Mouse (Mus musculus): ENCODE measurements around the gene Marcksl1. TPM values are rescaled to one million over a fixed set of nuclear protein-coding genes. Genes with fewer than 3 reads are reported as not detected.

The Marcksl1 gene
- polyA plus RNA-seq, 1 experiment from 2014 or later, result 153 TPM

DNA sequence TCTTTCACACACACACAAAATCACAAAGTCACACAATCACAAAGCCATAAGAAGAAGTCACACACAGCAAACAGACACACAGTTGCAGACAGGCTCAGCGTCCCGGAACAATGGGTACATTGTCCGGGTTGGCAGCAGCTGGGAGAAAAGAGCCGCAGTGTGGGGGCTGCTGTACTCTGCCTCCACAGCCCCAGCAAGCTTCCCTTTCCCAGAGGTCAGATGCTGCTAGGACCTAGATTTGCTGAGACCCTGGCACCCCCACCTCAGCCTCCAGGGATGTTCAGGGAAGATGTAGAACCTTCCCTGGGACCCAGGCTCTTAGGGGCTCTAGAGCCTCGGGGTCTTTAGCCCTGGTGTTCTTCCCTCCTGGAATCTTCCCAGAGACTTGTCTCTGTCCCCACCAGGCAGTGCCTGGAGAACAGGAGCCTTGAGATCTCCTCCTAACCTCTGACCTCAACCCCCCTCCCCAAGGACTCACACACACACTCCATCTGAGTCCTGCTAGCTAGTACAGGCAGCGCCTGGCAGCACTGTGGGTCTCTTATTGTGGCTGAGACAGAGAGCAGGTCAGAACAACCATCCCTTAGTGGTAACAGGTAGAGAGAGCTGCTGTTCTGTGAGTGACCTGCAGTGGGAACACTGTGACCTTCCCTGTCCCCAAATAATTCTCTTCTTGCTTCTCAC, 1.8 kb upstream of the Marcksl1 start:
- Histone ChIP-seq H3K4me2 (replicated peaks; ENCODE audit: low read depth) (no peak overlapping the region), H3K27me3 (ENCODE audit: control insufficient read depth, insufficient read depth, low read length) (no peaks in the 10 kb centered on the region), H3K4me3 (ENCODE audit: low read depth, low read length) (no peak overlapping the region), H3K36me3 (ENCODE audit: control insufficient read depth, insufficient read depth, low read length) (no peaks in the 10 kb centered on the region), H3K9ac (ENCODE audit: low read length) (no peak overlapping the region), H3K9me3 (ENCODE audit: control insufficient read depth, low read length) (no peaks in the 10 kb centered on the region), H3K4me1 (replicated peaks; ENCODE audit: control insufficient read depth, insufficient read depth) (0 out of 2 replicates have a peak, but pooled peaks cover 3% of the 10 kb centered on the region), H3K27ac (replicated peaks) (no peak overlapping the region)
- DNase-seq (ENCODE audit: low spot score) (no peak), ATAC-seq (ENCODE audit: low FRiP score, low TSS enrichment) (no peak)
- WGBS, result 64% methylated on average over 6 of the region's 6 CpGs
- no peak for TF ChIP-seq CTCF (IDR thresholded peaks at IDR 0.05; ENCODE audit: low read depth)
- TF ChIP-seq EP300 (optimal IDR thresholded peaks at IDR 0.05), result no peak

DNA sequence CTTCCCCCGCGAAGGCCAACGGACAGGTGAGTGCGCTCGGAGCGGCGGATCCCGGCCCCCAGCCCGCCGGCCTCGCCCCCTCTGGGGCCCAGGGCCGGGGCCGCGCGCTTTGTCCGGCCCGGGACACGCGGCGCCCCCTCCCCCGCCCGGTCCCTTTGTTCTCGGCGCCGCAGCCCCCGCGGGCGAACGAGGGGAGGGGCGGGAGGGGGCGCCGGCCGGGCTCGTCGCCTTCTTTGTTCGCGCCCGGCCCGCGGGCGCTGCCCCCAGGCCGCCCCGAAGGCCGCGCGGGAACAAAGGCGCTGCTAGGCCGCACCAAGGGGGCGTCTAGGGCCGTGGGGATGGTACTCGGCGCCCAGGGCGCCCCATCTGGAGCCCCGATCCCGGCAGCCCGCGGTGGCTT, 510 bp downstream of the Marcksl1 start:
- H3K36me3 ChIP-seq (ENCODE audit: control insufficient read depth, insufficient read depth, low read length), result peaks cover 4% of the 10 kb centered on the region; the same call in 1 of the 2 replicates
- WGBS, result under 1% methylated on average over 24 of the region's 57 CpGs
- no peak for TF ChIP-seq EP300 (optimal IDR thresholded peaks at IDR 0.05)
- TF ChIP-seq CTCF (IDR thresholded peaks at IDR 0.05; ENCODE audit: low read depth), result no peak
- H3K27ac ChIP-seq (replicated peaks), result peak overlapping the region; percentile 90
- no peak for DNase-seq (ENCODE audit: low spot score)
- H3K4me1 ChIP-seq (replicated peaks; ENCODE audit: control insufficient read depth, insufficient read depth), result 0 out of 2 replicates have a peak, but pooled peaks cover 3% of the 10 kb centered on the region
- H3K9me3 ChIP-seq (ENCODE audit: control insufficient read depth, low read length), result no peaks in the 10 kb centered on the region
- no peaks in the 10 kb centered on the region for H3K27me3 ChIP-seq (ENCODE audit: control insufficient read depth, insufficient read depth, low read length)
- H3K4me3 ChIP-seq (ENCODE audit: low read depth, low read length), result peak overlapping the region; percentile 94
- H3K9ac ChIP-seq (ENCODE audit: low read length), result peak overlapping the region; percentile 97
- peak; percentile 11 for ATAC-seq (ENCODE audit: low FRiP score, low TSS enrichment)
- peak overlapping the region; percentile 90 for H3K4me2 ChIP-seq (replicated peaks; ENCODE audit: low read depth)

DNA sequence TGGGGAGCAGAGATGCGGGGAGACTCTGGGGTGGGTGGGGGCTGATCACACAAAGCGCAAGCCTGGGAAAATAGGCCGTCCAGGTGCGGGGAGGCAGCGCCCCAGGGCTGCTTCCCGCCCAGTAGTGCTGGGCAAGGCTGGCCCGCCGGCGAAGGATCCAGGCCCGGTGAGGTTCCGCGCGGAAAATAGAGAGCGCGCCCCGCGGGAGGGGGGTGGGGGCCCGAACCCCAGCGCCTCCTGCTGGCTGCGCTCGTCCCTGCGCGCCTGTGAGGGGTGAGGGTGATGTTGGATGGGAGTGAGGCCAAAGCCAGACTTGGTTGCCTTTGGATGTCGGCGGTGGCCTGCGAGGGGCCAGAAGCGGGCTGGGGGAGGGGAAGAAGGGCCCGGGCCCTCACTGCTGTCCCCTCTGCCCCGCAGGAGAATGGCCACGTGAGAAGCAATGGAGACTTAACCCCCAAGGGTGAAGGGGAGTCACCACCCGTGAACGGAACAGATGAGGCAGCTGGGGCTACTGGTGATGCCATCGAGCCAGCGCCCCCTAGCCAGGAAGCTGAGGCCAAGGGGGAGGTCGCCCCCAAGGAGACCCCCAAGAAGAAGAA, 1.0 kb downstream of the Marcksl1 start:
- under 1% methylated on average over 31 of the region's 35 CpGs for WGBS
- H3K4me2 ChIP-seq (replicated peaks; ENCODE audit: low read depth), result peak overlapping the region; percentile 90
- H3K27ac ChIP-seq (replicated peaks), result peak overlapping the region; percentile 90
- H3K27me3 ChIP-seq (ENCODE audit: control insufficient read depth, insufficient read depth, low read length), result no peaks in the 10 kb centered on the region
- H3K9me3 ChIP-seq (ENCODE audit: control insufficient read depth, low read length), result no peaks in the 10 kb centered on the region
- peak overlapping the region; percentile 97 for H3K9ac ChIP-seq (ENCODE audit: low read length)
- H3K4me3 ChIP-seq (ENCODE audit: low read depth, low read length), result peak overlapping the region; percentile 94
- peak; percentile 76 for DNase-seq (ENCODE audit: low spot score)
- no peak for TF ChIP-seq EP300 (optimal IDR thresholded peaks at IDR 0.05)
- peak; percentile 87 for TF ChIP-seq CTCF (IDR thresholded peaks at IDR 0.05; ENCODE audit: low read depth)
- 0 out of 2 replicates have a peak, but pooled peaks cover under 1% of the 10 kb centered on the region for H3K4me1 ChIP-seq (replicated peaks; ENCODE audit: control insufficient read depth, insufficient read depth)
- peaks cover 4% of the 10 kb centered on the region; the same call in 1 of the 2 replicates for H3K36me3 ChIP-seq (ENCODE audit: control insufficient read depth, insufficient read depth, low read length)
- peak; percentile 69 for ATAC-seq (ENCODE audit: low FRiP score, low TSS enrichment)

DNA sequence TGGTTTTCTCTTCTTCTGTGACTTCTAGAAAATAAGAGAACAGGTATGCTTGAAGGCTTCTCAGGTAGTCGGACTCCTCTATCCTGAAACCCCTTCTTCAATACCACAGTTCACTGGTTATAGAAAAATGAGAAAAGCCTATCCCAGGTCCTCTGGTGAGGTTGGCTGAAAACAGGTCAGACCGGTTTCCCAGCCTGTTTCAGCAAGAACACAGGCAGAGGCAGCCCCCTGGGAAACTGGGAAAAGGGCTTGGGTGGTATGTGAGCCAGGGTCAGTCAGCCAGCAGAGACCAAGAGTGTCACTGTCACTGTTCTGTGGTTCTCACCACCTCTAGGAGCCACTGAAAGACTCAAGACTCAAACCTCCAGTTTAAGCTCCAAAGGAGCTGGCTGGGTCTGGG, 3.5 kb downstream of the Marcksl1 start:
- 24% methylated on average over 2 of the region's 2 CpGs for WGBS
- Histone ChIP-seq H3K4me2 (replicated peaks; ENCODE audit: low read depth) (no peak overlapping the region), H3K27me3 (ENCODE audit: control insufficient read depth, insufficient read depth, low read length) (no peaks in the 10 kb centered on the region), H3K9me3 (ENCODE audit: control insufficient read depth, low read length) (no peaks in the 10 kb centered on the region), H3K4me3 (ENCODE audit: low read depth, low read length) (no peak overlapping the region), H3K27ac (replicated peaks) (peak overlapping the region; percentile 69), H3K9ac (ENCODE audit: low read length) (no peak overlapping the region), H3K4me1 (replicated peaks; ENCODE audit: control insufficient read depth, insufficient read depth) (no peaks in the 10 kb centered on the region), H3K36me3 (ENCODE audit: control insufficient read depth, insufficient read depth, low read length) (peaks cover 18% of the 10 kb centered on the region)
- DNase-seq (ENCODE audit: low spot score) (peak; percentile 81), ATAC-seq (ENCODE audit: low FRiP score, low TSS enrichment) (no peak)
- TF ChIP-seq EP300 (optimal IDR thresholded peaks at IDR 0.05), result no peak
- TF ChIP-seq CTCF (IDR thresholded peaks at IDR 0.05; ENCODE audit: low read depth), result no peak

DNA sequence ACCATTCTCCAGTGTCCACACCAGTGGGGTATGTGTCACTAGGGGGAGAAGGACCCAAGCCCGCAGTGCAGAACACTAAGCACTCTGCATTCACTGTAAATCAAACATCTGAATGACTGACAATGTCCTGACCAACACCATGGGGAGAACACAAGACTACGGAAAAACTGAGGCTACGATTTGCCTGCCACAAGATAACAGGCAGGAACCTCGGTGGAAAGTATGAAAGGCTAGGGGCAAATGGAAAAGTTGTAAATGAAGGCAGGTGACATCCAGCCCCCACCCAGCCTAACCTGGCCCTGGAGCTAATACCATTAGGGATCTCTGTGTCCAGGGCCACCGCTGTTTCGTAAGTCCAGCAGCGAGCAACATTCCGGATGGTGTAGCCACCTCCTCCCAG, 5.1 kb downstream of the Marcksl1 start:
- ATAC-seq (ENCODE audit: low FRiP score, low TSS enrichment) (no peak), DNase-seq (ENCODE audit: low spot score) (no peak)
- Histone ChIP-seq H3K27ac (replicated peaks) (no peak overlapping the region), H3K36me3 (ENCODE audit: control insufficient read depth, insufficient read depth, low read length) (peaks cover 20% of the 10 kb centered on the region), H3K4me3 (ENCODE audit: low read depth, low read length) (no peak overlapping the region), H3K9ac (ENCODE audit: low read length) (no peak overlapping the region), H3K4me1 (replicated peaks; ENCODE audit: control insufficient read depth, insufficient read depth) (no peaks in the 10 kb centered on the region), H3K9me3 (ENCODE audit: control insufficient read depth, low read length) (no peaks in the 10 kb centered on the region), H3K4me2 (replicated peaks; ENCODE audit: low read depth) (no peak overlapping the region), H3K27me3 (ENCODE audit: control insufficient read depth, insufficient read depth, low read length) (no peaks in the 10 kb centered on the region)
- WGBS, result 87% methylated on average over 8 of the region's 8 CpGs
- TF ChIP-seq EP300 (optimal IDR thresholded peaks at IDR 0.05), result no peak
- TF ChIP-seq CTCF (IDR thresholded peaks at IDR 0.05; ENCODE audit: low read depth), result no peak

DNA sequence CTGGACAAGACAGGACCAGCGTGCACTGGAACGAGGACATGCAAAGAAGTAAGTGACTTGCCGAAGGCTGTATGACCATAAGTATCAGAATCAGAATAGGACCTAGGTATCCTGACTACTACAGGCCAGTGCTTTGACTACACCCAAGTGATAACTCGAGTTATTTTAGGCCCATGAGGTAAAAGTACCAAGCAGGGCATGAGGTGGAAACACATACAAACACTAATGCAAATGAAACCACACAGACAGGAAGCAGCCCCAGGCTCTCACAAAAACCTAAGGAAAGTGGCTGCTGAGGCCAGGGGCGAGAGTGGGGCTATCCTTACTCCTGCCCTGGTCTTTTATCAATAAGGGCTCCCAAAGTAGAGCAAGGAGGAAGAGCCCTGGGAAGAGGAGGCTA, 12.0 kb downstream of the Marcksl1 start:
- H3K36me3 ChIP-seq (ENCODE audit: control insufficient read depth, insufficient read depth, low read length), result peaks cover 27% of the 10 kb centered on the region
- TF ChIP-seq CTCF (IDR thresholded peaks at IDR 0.05; ENCODE audit: low read depth) (no peak), EP300 (optimal IDR thresholded peaks at IDR 0.05) (no peak)
- DNase-seq (ENCODE audit: low spot score), result no peak
- no peaks in the 10 kb centered on the region for H3K9me3 ChIP-seq (ENCODE audit: control insufficient read depth, low read length)
- no peaks in the 10 kb centered on the region for H3K4me1 ChIP-seq (replicated peaks; ENCODE audit: control insufficient read depth, insufficient read depth)
- no peak overlapping the region for H3K9ac ChIP-seq (ENCODE audit: low read length)
- H3K27me3 ChIP-seq (ENCODE audit: control insufficient read depth, insufficient read depth, low read length), result no peaks in the 10 kb centered on the region
- ATAC-seq (ENCODE audit: low FRiP score, low TSS enrichment), result peak; percentile 70
- peak overlapping the region; percentile 73 for H3K27ac ChIP-seq (replicated peaks)
- H3K4me2 ChIP-seq (replicated peaks; ENCODE audit: low read depth), result no peak overlapping the region
- 86% methylated on average over 5 of the region's 5 CpGs for WGBS
- no peak overlapping the region for H3K4me3 ChIP-seq (ENCODE audit: low read depth, low read length)

Measured in stomach, postnatal 0 days (tissue).